Mouse (Mus musculus) hindbrain, postnatal 0 days (tissue): ENCODE results near the gene Ccr8. TPM values are rescaled to one million over a fixed set of nuclear protein-coding genes. Genes with fewer than 3 reads are reported as not detected.
A peak's percentile ranks its signal among the peaks of the same experiment; 100 is the strongest.

Source experiments
- ATAC-seq: fragments of 200-750 bp; cut with Nextera tagmentation; 2 replicates; pipeline ENCODE4 v1.8.0; 2017; ENCODE audit warnings: mild to moderate bottlenecking, moderate TSS enrichment, moderate library complexity
- DNase-seq: peaks from one replicate; pipeline ENCODE4 v3.0.0-alpha.2; 2015; ENCODE audit warnings: low spot score
- H3K27ac ChIP-seq: fragments of 300-500 bp; sonication (generic); 2 replicates; pipeline ENCODE4 v1.5.1; 2014; ENCODE audit warnings: mild to moderate bottlenecking
- H3K27me3 ChIP-seq: fragments of 300-500 bp; sonication (generic); 2 replicates; pipeline ENCODE4 v1.6.1; 2014; ENCODE audit warnings: low read length, mixed read lengths; ENCODE audit not compliant: insufficient read depth
- H3K36me3 ChIP-seq: fragments of 300-500 bp; sonication (generic); 2 replicates; pipeline ENCODE4 v1.6.1; 2014; ENCODE audit warnings: low read length, mixed read lengths; ENCODE audit not compliant: insufficient read depth
- H3K4me1 ChIP-seq: fragments of 300-500 bp; sonication (generic); 2 replicates; pipeline ENCODE4 v1.6.1; 2014; ENCODE audit warnings: antibody characterized with exemption, low read length, mixed read lengths; ENCODE audit not compliant: insufficient read depth
- H3K4me2 ChIP-seq: fragments of 300-500 bp; sonication (generic); 2 replicates; pipeline ENCODE4 v1.6.1; 2014; ENCODE audit warnings: low read depth, mild to moderate bottlenecking, low read length, moderate library complexity, mixed read lengths
- H3K4me3 ChIP-seq: fragments of 300-500 bp; sonication (generic); 2 replicates; pipeline ENCODE4 v1.5.1; 2014; ENCODE audit warnings: low read length
- H3K9ac ChIP-seq: fragments of 300-500 bp; sonication (generic); replicated peaks from 2 replicates; pipeline ENCODE4 v1.6.1; 2014; ENCODE audit warnings: mild to moderate bottlenecking, low read length, moderate library complexity, mixed read lengths
- H3K9me3 ChIP-seq: fragments of 300-500 bp; sonication (generic); 2 replicates; pipeline ENCODE4 v1.6.1; 2016; ENCODE audit warnings: low read length, mixed read lengths
- CTCF ChIP-seq: IDR thresholded peaks from 2 replicates; pipeline ENCODE4 v1.5.1; 2016; ENCODE audit warnings: antibody characterized with exemption, control low read depth, low read depth
- WGBS: fragments of 180-500 bp; shearing (Covaris S2); extraction: QIAGEN DNeasy Blood & Tissue Kit; methylation state at CpG from one replicate; pipeline ENCODE4 v1.1.7; 2014; 5-methylcytosine and 5-hydroxymethylcytosine counted together
- polyA plus RNA-seq: library from polyadenylated mRNA; unstranded; fragments of >200 nt; fragmentation: Nextera tagmentation; extraction: Ambion mirVana; gene quantifications from 2 replicates; pipeline ENCODE4 v1.2.1, GENCODE M21; 2015
- total RNA-seq: library from RNA; depleted of rRNA; stranded (reverse); fragments of >200 nt; gene quantifications from 2 replicates; pipeline ENCODE4 v1.2.3, GENCODE M21; 2014; rRNA removed

Ccr8 gene
- not detected in 2 replicates for total RNA-seq
- polyA plus RNA-seq = not detected in 2 replicates

GRCm38 (mm10) chr9:120091696-120092238 lies at the start of gene Ccr8:
Gene Ccr8 (plus strand): TSS chr9:120092114.
- DNase-seq (no peak), ATAC-seq (no peak)
- H3K36me3 ChIP-seq = no peaks in the 10 kb centered on the region
- no peak within 1 kb of the TSS for H3K27ac ChIP-seq
- H3K4me2 ChIP-seq = no peak within 1 kb of the TSS
- TF ChIP-seq CTCF = no peak
- 88% methylated on average over 5 of the region's 5 CpGs for WGBS
- no peaks in the 10 kb centered on the region for H3K27me3 ChIP-seq
- no peaks in the 10 kb centered on the region for H3K9me3 ChIP-seq
- H3K4me3 ChIP-seq = no peak within 1 kb of the TSS
- H3K4me1 ChIP-seq = no peaks in the 10 kb centered on the region
- no peak within 1 kb of the TSS for H3K9ac ChIP-seq

DNA sequence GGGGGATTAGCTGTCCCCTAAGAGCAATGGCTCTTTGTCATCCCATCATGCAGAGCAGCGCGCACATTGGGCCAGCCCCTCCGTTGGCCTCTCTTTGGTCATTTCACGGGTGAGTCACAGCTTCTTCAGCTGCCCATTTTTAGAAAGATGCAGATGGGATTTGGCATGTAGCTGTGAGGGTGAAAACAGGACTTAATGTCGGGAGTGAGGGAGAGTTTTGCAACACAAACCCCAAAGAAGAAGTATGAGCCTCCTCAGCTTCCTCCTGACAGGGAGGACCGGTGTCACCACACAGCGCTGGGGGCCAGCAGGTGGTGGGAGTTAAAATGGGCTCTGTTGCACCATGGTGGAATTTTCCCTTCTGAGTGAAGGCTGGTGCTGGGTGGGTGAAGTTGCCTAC lies 48.8 kb upstream of the Ccr8 start:
- no peak for DNase-seq
- Histone ChIP-seq H3K4me3 (no peak overlapping the region), H3K27ac (no peak overlapping the region), H3K36me3 (no peaks in the 10 kb centered on the region), H3K27me3 (no peaks in the 10 kb centered on the region), H3K9me3 (no peaks in the 10 kb centered on the region), H3K9ac (no peak overlapping the region), H3K4me1 (no peaks in the 10 kb centered on the region), H3K4me2 (no peak overlapping the region)
- WGBS = 77% methylated on average over 7 of the region's 7 CpGs
- ATAC-seq = no peak
- no peak for TF ChIP-seq CTCF

- no peak for DNase-seq
- H3K9ac ChIP-seq = no peak overlapping the region
- no peak overlapping the region for H3K4me3 ChIP-seq
- no peak overlapping the region for H3K27ac ChIP-seq
- H3K9me3 ChIP-seq = no peaks in the 10 kb centered on the region
- H3K36me3 ChIP-seq = no peaks in the 10 kb centered on the region
- no peak overlapping the region for H3K4me2 ChIP-seq
- 76% methylated on average over 6 of the region's 6 CpGs for WGBS
- no peaks in the 10 kb centered on the region for H3K4me1 ChIP-seq
- no peak for TF ChIP-seq CTCF
- ATAC-seq = no peak
- H3K27me3 ChIP-seq = no peaks in the 10 kb centered on the region
These were observed 43.4 kb upstream of the Ccr8 start for GRCm38 (mm10) chr9:120048495-120048894.

GRCm38 (mm10) chr9:120049407-120049806 lies 42.5 kb upstream of the Ccr8 start:
- no peak for TF ChIP-seq CTCF
- ATAC-seq (no peak), DNase-seq (no peak)
- Histone ChIP-seq H3K4me2 (no peak overlapping the region), H3K27me3 (no peaks in the 10 kb centered on the region), H3K27ac (no peak overlapping the region), H3K9me3 (no peaks in the 10 kb centered on the region), H3K4me1 (no peaks in the 10 kb centered on the region), H3K4me3 (no peak overlapping the region), H3K36me3 (no peaks in the 10 kb centered on the region), H3K9ac (no peak overlapping the region)
- 70% methylated on average over 3 of the region's 3 CpGs for WGBS

DNA sequence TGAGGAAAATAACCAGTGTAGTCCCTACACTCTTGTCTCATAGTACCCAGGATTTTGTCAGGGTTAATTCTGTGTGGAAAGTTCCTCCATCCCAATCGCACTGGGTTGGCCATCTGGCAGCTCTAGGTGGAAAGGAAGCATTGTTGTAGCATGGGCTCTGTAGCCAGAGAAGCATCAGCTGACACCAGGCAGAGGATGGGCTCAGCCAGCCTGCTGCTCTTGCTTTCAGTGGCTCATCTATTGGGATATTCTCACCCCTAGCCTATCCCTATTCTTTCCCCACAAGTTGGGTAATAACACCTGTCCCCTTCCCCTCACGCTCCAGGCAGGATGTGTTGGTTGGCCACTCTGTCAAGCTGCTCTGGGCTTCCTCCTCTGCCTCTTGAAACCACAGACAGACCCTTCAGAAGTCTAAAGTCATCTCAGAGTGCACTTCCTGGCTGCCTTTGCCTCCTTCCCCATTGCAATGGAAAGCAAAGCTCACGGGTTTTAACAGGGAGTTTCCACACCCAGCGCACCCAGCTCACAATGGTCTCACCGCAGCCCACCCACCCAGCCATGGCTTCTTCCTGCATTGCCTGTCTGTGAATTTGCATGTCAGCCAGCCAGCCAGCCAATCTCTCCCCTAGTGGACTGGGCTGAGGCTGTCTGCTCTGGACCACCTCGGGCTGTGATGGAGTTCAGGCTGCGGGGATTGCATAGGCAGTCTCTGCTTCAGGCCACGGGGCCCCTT lies 37.2 kb upstream of the Ccr8 start:
- Histone ChIP-seq H3K4me2 (no peak overlapping the region), H3K27me3 (no peaks in the 10 kb centered on the region), H3K4me3 (no peak overlapping the region), H3K9ac (no peak overlapping the region), H3K36me3 (no peaks in the 10 kb centered on the region), H3K9me3 (no peaks in the 10 kb centered on the region), H3K27ac (no peak overlapping the region), H3K4me1 (no peaks in the 10 kb centered on the region)
- TF ChIP-seq CTCF = 0 out of 2 replicates have a peak, but pooled peaks have one; percentile 15
- DNase-seq = no peak
- ATAC-seq = peak; percentile 64; the same call in 1 of the 2 replicates
- WGBS = 40% methylated on average over 8 of the region's 8 CpGs

GRCm38 (mm10) chr9:120056201-120056600 lies 35.7 kb upstream of the Ccr8 start:
- 75% methylated on average over 9 of the region's 9 CpGs for WGBS
- no peak for ATAC-seq
- no peak overlapping the region for H3K27ac ChIP-seq
- H3K27me3 ChIP-seq = no peaks in the 10 kb centered on the region
- H3K4me2 ChIP-seq = no peak overlapping the region
- no peak overlapping the region for H3K4me3 ChIP-seq
- H3K4me1 ChIP-seq = no peaks in the 10 kb centered on the region
- H3K36me3 ChIP-seq = no peaks in the 10 kb centered on the region
- TF ChIP-seq CTCF = no peak
- DNase-seq = no peak
- no peak overlapping the region for H3K9ac ChIP-seq
- no peaks in the 10 kb centered on the region for H3K9me3 ChIP-seq

GRCm38 (mm10) chr9:120058730-120059129 lies 33.2 kb upstream of the Ccr8 start:
- Histone ChIP-seq H3K9me3 (no peaks in the 10 kb centered on the region), H3K4me3 (no peak overlapping the region), H3K4me1 (no peaks in the 10 kb centered on the region), H3K4me2 (no peak overlapping the region), H3K36me3 (no peaks in the 10 kb centered on the region), H3K27me3 (no peaks in the 10 kb centered on the region), H3K9ac (no peak overlapping the region), H3K27ac (no peak overlapping the region)
- TF ChIP-seq CTCF = no peak
- WGBS = 69% methylated on average over 3 of the region's 3 CpGs
- DNase-seq (no peak), ATAC-seq (no peak)
